Mouse (Mus musculus): ENCODE results near the gene Sulf2. TPM values are rescaled to one million over a fixed set of nuclear protein-coding genes. Genes with fewer than 3 reads are reported as not detected.

The Sulf2 gene
- polyA plus RNA-seq, 1 experiment from 2014 or later: 184 TPM

GRCm38 (mm10) chr2:166170173-166170572 lies 14.7 kb upstream of the Sulf2 start:
- WGBS: 34% methylated on average over 7 of the region's 7 CpGs
- H3K4me1 ChIP-seq: peaks cover 65% of the 10 kb centered on the region

GRCm38 (mm10) chr2:166168868-166169267 lies 13.4 kb upstream of the Sulf2 start:
- WGBS: 34% methylated on average over 7 of the region's 7 CpGs
- Histone ChIP-seq H3K4me1 (peaks cover 64% of the 10 kb centered on the region), H3K9me3 (no peaks in the 10 kb centered on the region)

More at GRCm38 (mm10) chr2:166170173-166170572, 14.7 kb upstream of the Sulf2 start:
- no peaks in the 10 kb centered on the region for H3K36me3 ChIP-seq
- H3K9me3 ChIP-seq: no peaks in the 10 kb centered on the region
- ATAC-seq (ENCODE audit: insufficient number of reproducible peaks, low FRiP score, low TSS enrichment, low read depth): peak; percentile 55
- no peak overlapping the region for H3K4me3 ChIP-seq
- peak overlapping the region; percentile 67 for H3K27ac ChIP-seq
- H3K4me2 ChIP-seq: no peak overlapping the region
- H3K9ac ChIP-seq: no peak overlapping the region
- H3K27me3 ChIP-seq: no peaks in the 10 kb centered on the region; the same call in 1 of the 2 replicates

GRCm38 (mm10) chr2:166167387-166167786 lies 11.9 kb upstream of the Sulf2 start:
- Histone ChIP-seq H3K4me2 (no peak overlapping the region), H3K9me3 (no peaks in the 10 kb centered on the region), H3K27me3 (no peaks in the 10 kb centered on the region; the same call in 1 of the 2 replicates), H3K9ac (no peak overlapping the region), H3K4me1 (peaks cover 67% of the 10 kb centered on the region), H3K36me3 (no peaks in the 10 kb centered on the region), H3K4me3 (no peak overlapping the region), H3K27ac (peak overlapping the region; percentile 33; the same call in 1 of the 2 replicates)
- 0 out of 2 replicates have a peak, but pooled peaks have one; percentile 10 for ATAC-seq (ENCODE audit: insufficient number of reproducible peaks, low FRiP score, low TSS enrichment, low read depth)
- WGBS: 78% methylated on average over 2 of the region's 2 CpGs

More at GRCm38 (mm10) chr2:166168868-166169267, 13.4 kb upstream of the Sulf2 start:
- H3K36me3 ChIP-seq: no peaks in the 10 kb centered on the region
- H3K27ac ChIP-seq: peak overlapping the region; percentile 57
- H3K9ac ChIP-seq: no peak overlapping the region
- H3K4me2 ChIP-seq: no peak overlapping the region
- ATAC-seq (ENCODE audit: insufficient number of reproducible peaks, low FRiP score, low TSS enrichment, low read depth): no peak
- no peaks in the 10 kb centered on the region; the same call in 1 of the 2 replicates for H3K27me3 ChIP-seq
- H3K4me3 ChIP-seq: no peak overlapping the region

- ATAC-seq (ENCODE audit: insufficient number of reproducible peaks, low FRiP score, low TSS enrichment, low read depth): no peak
- H3K27me3 ChIP-seq: no peaks in the 10 kb centered on the region; the same call in 1 of the 2 replicates
- no peak overlapping the region for H3K9ac ChIP-seq
- H3K27ac ChIP-seq: 0 out of 2 replicates have a peak overlapping the region, but pooled peaks have one; percentile 22
- H3K36me3 ChIP-seq: no peaks in the 10 kb centered on the region
- no peaks in the 10 kb centered on the region for H3K9me3 ChIP-seq
- H3K4me1 ChIP-seq: peaks cover 66% of the 10 kb centered on the region
- no peak overlapping the region for H3K4me2 ChIP-seq
- WGBS: 42% methylated on average over 7 of the region's 7 CpGs
- H3K4me3 ChIP-seq: no peak overlapping the region
Measured at GRCm38 (mm10) chr2:166165396-166165795, 9.9 kb upstream of the Sulf2 start.

GRCm38 (mm10) chr2:166164601-166165000 lies 9.1 kb upstream of the Sulf2 start:
- no peak for ATAC-seq (ENCODE audit: insufficient number of reproducible peaks, low FRiP score, low TSS enrichment, low read depth)
- WGBS: 96% methylated on average over 1 of the region's 1 CpGs
- Histone ChIP-seq H3K9ac (no peak overlapping the region), H3K4me2 (no peak overlapping the region), H3K27me3 (no peaks in the 10 kb centered on the region; the same call in 1 of the 2 replicates), H3K4me1 (peaks cover 58% of the 10 kb centered on the region), H3K9me3 (no peaks in the 10 kb centered on the region), H3K4me3 (no peak overlapping the region), H3K36me3 (no peaks in the 10 kb centered on the region), H3K27ac (no peak overlapping the region)

GRCm38 (mm10) chr2:166163917-166164316 lies 8.5 kb upstream of the Sulf2 start:
- no peak overlapping the region for H3K9ac ChIP-seq
- no peaks in the 10 kb centered on the region; the same call in 1 of the 2 replicates for H3K27me3 ChIP-seq
- no peak for ATAC-seq (ENCODE audit: insufficient number of reproducible peaks, low FRiP score, low TSS enrichment, low read depth)
- H3K27ac ChIP-seq: peak overlapping the region; percentile 62
- no peaks in the 10 kb centered on the region for H3K9me3 ChIP-seq
- no peak overlapping the region for H3K4me3 ChIP-seq
- peaks cover 52% of the 10 kb centered on the region for H3K4me1 ChIP-seq
- no peaks in the 10 kb centered on the region for H3K36me3 ChIP-seq
- WGBS: 39% methylated on average over 6 of the region's 6 CpGs
- H3K4me2 ChIP-seq: no peak overlapping the region

- Histone ChIP-seq H3K4me1 (peaks cover 50% of the 10 kb centered on the region), H3K27ac (peak overlapping the region; percentile 62)
Measured at GRCm38 (mm10) chr2:166163252-166163651, 7.8 kb upstream of the Sulf2 start.

GRCm38 (mm10) chr2:166162160-166162559 lies 6.7 kb upstream of the Sulf2 start:
- H3K27ac ChIP-seq: peak overlapping the region; percentile 68; the same call in 1 of the 2 replicates
- no peak overlapping the region for H3K9ac ChIP-seq
- H3K4me2 ChIP-seq: no peak overlapping the region
- no peak overlapping the region for H3K4me3 ChIP-seq
- no peaks in the 10 kb centered on the region for H3K27me3 ChIP-seq
- H3K4me1 ChIP-seq: peaks cover 54% of the 10 kb centered on the region
- no peak for ATAC-seq (ENCODE audit: insufficient number of reproducible peaks, low FRiP score, low TSS enrichment, low read depth)
- no peaks in the 10 kb centered on the region for H3K9me3 ChIP-seq
- 39% methylated on average over 5 of the region's 5 CpGs for whole genome bisulfite sequencing
- H3K36me3 ChIP-seq: no peaks in the 10 kb centered on the region

More at GRCm38 (mm10) chr2:166163252-166163651, 7.8 kb upstream of the Sulf2 start:
- H3K9ac ChIP-seq: no peak overlapping the region
- no peaks in the 10 kb centered on the region for H3K36me3 ChIP-seq
- H3K9me3 ChIP-seq: no peaks in the 10 kb centered on the region
- H3K27me3 ChIP-seq: no peaks in the 10 kb centered on the region; the same call in 1 of the 2 replicates
- ATAC-seq (ENCODE audit: insufficient number of reproducible peaks, low FRiP score, low TSS enrichment, low read depth): no peak
- H3K4me2 ChIP-seq: no peak overlapping the region
- no peak overlapping the region for H3K4me3 ChIP-seq
- WGBS: 56% methylated on average over 5 of the region's 5 CpGs

GRCm38 (mm10) chr2:166159276-166159675 lies 3.8 kb upstream of the Sulf2 start:
- no peak for ATAC-seq (ENCODE audit: insufficient number of reproducible peaks, low FRiP score, low TSS enrichment, low read depth)
- H3K27me3 ChIP-seq: no peaks in the 10 kb centered on the region
- H3K9me3 ChIP-seq: no peaks in the 10 kb centered on the region
- no peaks in the 10 kb centered on the region for H3K36me3 ChIP-seq
- H3K4me1 ChIP-seq: peaks cover 57% of the 10 kb centered on the region
- no peak overlapping the region for H3K4me3 ChIP-seq
- H3K4me2 ChIP-seq: no peak overlapping the region
- WGBS: 86% methylated on average over 7 of the region's 7 CpGs
- no peak overlapping the region for H3K9ac ChIP-seq
- H3K27ac ChIP-seq: no peak overlapping the region

GRCm38 (mm10) chr2:166157767-166158561 lies 2.5 kb upstream of the Sulf2 start:
- H3K4me2 ChIP-seq: no peak overlapping the region
- no peak overlapping the region for H3K4me3 ChIP-seq
- H3K4me1 ChIP-seq: peaks cover 57% of the 10 kb centered on the region
- H3K9me3 ChIP-seq: no peaks in the 10 kb centered on the region
- no peak overlapping the region for H3K9ac ChIP-seq
- H3K36me3 ChIP-seq: no peaks in the 10 kb centered on the region
- H3K27me3 ChIP-seq: no peaks in the 10 kb centered on the region
- WGBS: 23% methylated on average over 12 of the region's 12 CpGs
- peak overlapping the region; percentile 64 for H3K27ac ChIP-seq
- no peak for ATAC-seq (ENCODE audit: insufficient number of reproducible peaks, low FRiP score, low TSS enrichment, low read depth)

- no peak for ATAC-seq (ENCODE audit: insufficient number of reproducible peaks, low FRiP score, low TSS enrichment, low read depth)
- Histone ChIP-seq H3K4me2 (no peak overlapping the region), H3K9me3 (no peaks in the 10 kb centered on the region), H3K4me3 (no peak overlapping the region), H3K36me3 (no peaks in the 10 kb centered on the region), H3K9ac (no peak overlapping the region), H3K4me1 (peaks cover 57% of the 10 kb centered on the region), H3K27me3 (no peaks in the 10 kb centered on the region), H3K27ac (peak overlapping the region; percentile 64; the same call in 1 of the 2 replicates)
- WGBS: 78% methylated on average over 2 of the region's 2 CpGs
Measured at GRCm38 (mm10) chr2:166157144-166157543, 1.7 kb upstream of the Sulf2 start.

- 7% methylated on average over 12 of the region's 12 CpGs for WGBS
- Histone ChIP-seq H3K4me1 (peaks cover 64% of the 10 kb centered on the region), H3K27ac (peak overlapping the region; percentile 96; the same call in 1 of the 2 replicates), H3K36me3 (no peaks in the 10 kb centered on the region), H3K4me3 (peak overlapping the region; percentile 74), H3K9me3 (no peaks in the 10 kb centered on the region), H3K27me3 (no peaks in the 10 kb centered on the region), H3K9ac (no peak overlapping the region), H3K4me2 (peak overlapping the region; percentile 90)
- no peak for ATAC-seq (ENCODE audit: insufficient number of reproducible peaks, low FRiP score, low TSS enrichment, low read depth)
Measured at GRCm38 (mm10) chr2:166156122-166156521, 659 bp upstream of the Sulf2 start.
